Mouse (Mus musculus): ENCODE measurements around the gene Ap2a2. TPM values are rescaled to one million over a fixed set of nuclear protein-coding genes. Genes with fewer than 3 reads are reported as not detected.
"Not testable (repeated sequence)": the region's sequence is repeated elsewhere in the genome, so short reads cannot be mapped to it uniquely, and the experiment has no call there.

The Ap2a2 gene
- polyA plus RNA-seq, 1 experiment from 2014 or later = 100 TPM

DNA sequence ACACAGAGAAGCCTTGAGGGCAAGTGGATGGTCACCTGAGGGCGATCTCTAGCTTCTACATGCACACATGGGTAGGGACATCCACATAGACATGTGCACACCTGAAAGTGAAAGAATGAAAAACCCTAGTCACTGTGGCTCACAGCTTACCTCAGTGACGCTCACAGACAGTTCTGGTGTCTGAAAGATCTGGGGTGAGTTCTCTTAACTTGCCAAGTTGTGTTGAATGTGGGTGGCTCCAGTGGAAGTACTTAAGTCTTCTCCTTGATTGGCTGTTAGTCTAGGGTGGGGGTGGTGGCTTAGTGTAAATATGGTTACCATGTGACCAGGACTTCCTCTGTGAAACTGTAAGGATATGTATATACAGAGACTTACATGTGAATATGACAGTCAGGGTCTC lies 17.0 kb downstream of the Ap2a2 start:
- ATAC-seq (ENCODE audit: insufficient read depth, low FRiP score, low TSS enrichment) = no peak
- no peak overlapping the region for H3K4me2 ChIP-seq (ENCODE audit: low read depth)
- WGBS = 85% methylated on average over 2 of the region's 2 CpGs
- DNase-seq (ENCODE audit: low spot score) = no peak
- no peak overlapping the region for H3K4me3 ChIP-seq (ENCODE audit: low read depth, low read length)
- no peaks in the 10 kb centered on the region for H3K9me3 ChIP-seq (ENCODE audit: control insufficient read depth, low read length)
- H3K27me3 ChIP-seq (ENCODE audit: control insufficient read depth, insufficient read depth, low read length) = no peaks in the 10 kb centered on the region
- H3K27ac ChIP-seq (ENCODE audit: low read depth, low read length) = no peak overlapping the region
- H3K4me1 ChIP-seq (ENCODE audit: control insufficient read depth, insufficient read depth, low read length) = no peaks in the 10 kb centered on the region
- H3K36me3 ChIP-seq (ENCODE audit: control insufficient read depth, insufficient read depth, low read length) = no peaks in the 10 kb centered on the region; the same call in 1 of the 2 replicates
- no peak overlapping the region for H3K9ac ChIP-seq (ENCODE audit: low read length)

GRCm38 (mm10) chr7:141581323-141581722 lies 19.4 kb downstream of the Ap2a2 start:
- Histone ChIP-seq H3K27ac (ENCODE audit: low read depth, low read length) (no peak overlapping the region), H3K4me1 (ENCODE audit: control insufficient read depth, insufficient read depth, low read length) (no peaks in the 10 kb centered on the region)
- 77% methylated on average over 7 of the region's 7 CpGs for WGBS

GRCm38 (mm10) chr7:141584048-141584841 lies 22.3 kb downstream of the Ap2a2 start:
- no peak overlapping the region for H3K4me2 ChIP-seq (ENCODE audit: low read depth)
- H3K27ac ChIP-seq (ENCODE audit: low read depth, low read length) = no peak overlapping the region
- DNase-seq (ENCODE audit: low spot score) (no peak), ATAC-seq (ENCODE audit: insufficient read depth, low FRiP score, low TSS enrichment) (no peak)
- no peaks in the 10 kb centered on the region for H3K27me3 ChIP-seq (ENCODE audit: control insufficient read depth, insufficient read depth, low read length)
- 83% methylated on average over 4 of the region's 5 CpGs for WGBS
- no peaks in the 10 kb centered on the region for H3K9me3 ChIP-seq (ENCODE audit: control insufficient read depth, low read length)
- H3K4me1 ChIP-seq (ENCODE audit: control insufficient read depth, insufficient read depth, low read length) = no peaks in the 10 kb centered on the region
- no peak overlapping the region for H3K4me3 ChIP-seq (ENCODE audit: low read depth, low read length)
- no peak overlapping the region for H3K9ac ChIP-seq (ENCODE audit: low read length)
- no peaks in the 10 kb centered on the region for H3K36me3 ChIP-seq (ENCODE audit: control insufficient read depth, insufficient read depth, low read length)

More at GRCm38 (mm10) chr7:141581323-141581722, 19.4 kb downstream of the Ap2a2 start:
- DNase-seq (ENCODE audit: low spot score) (no peak), ATAC-seq (ENCODE audit: insufficient read depth, low FRiP score, low TSS enrichment) (no peak)
- Histone ChIP-seq H3K4me3 (ENCODE audit: low read depth, low read length) (no peak overlapping the region), H3K36me3 (ENCODE audit: control insufficient read depth, insufficient read depth, low read length) (no peaks in the 10 kb centered on the region; the same call in 1 of the 2 replicates), H3K4me2 (ENCODE audit: low read depth) (no peak overlapping the region), H3K9ac (ENCODE audit: low read length) (no peak overlapping the region), H3K9me3 (ENCODE audit: control insufficient read depth, low read length) (no peaks in the 10 kb centered on the region), H3K27me3 (ENCODE audit: control insufficient read depth, insufficient read depth, low read length) (no peaks in the 10 kb centered on the region)

GRCm38 (mm10) chr7:141585288-141585687 lies 23.3 kb downstream of the Ap2a2 start:
- WGBS = 89% methylated on average over 4 of the region's 4 CpGs
- no peaks in the 10 kb centered on the region for H3K9me3 ChIP-seq (ENCODE audit: control insufficient read depth, low read length)
- H3K4me2 ChIP-seq (ENCODE audit: low read depth) = no peak overlapping the region
- DNase-seq (ENCODE audit: low spot score) (no peak), ATAC-seq (ENCODE audit: insufficient read depth, low FRiP score, low TSS enrichment) (no peak)
- H3K27me3 ChIP-seq (ENCODE audit: control insufficient read depth, insufficient read depth, low read length) = no peaks in the 10 kb centered on the region
- no peak overlapping the region for H3K4me3 ChIP-seq (ENCODE audit: low read depth, low read length)
- H3K36me3 ChIP-seq (ENCODE audit: control insufficient read depth, insufficient read depth, low read length) = peaks cover 3% of the 10 kb centered on the region; the same call in 1 of the 2 replicates
- H3K4me1 ChIP-seq (ENCODE audit: control insufficient read depth, insufficient read depth, low read length) = no peaks in the 10 kb centered on the region
- no peak overlapping the region for H3K9ac ChIP-seq (ENCODE audit: low read length)
- H3K27ac ChIP-seq (ENCODE audit: low read depth, low read length) = no peak overlapping the region

GRCm38 (mm10) chr7:141585881-141586280 lies 23.9 kb downstream of the Ap2a2 start:
- Histone ChIP-seq H3K4me3 (ENCODE audit: low read depth, low read length) (no peak overlapping the region), H3K4me2 (ENCODE audit: low read depth) (no peak overlapping the region), H3K9me3 (ENCODE audit: control insufficient read depth, low read length) (no peaks in the 10 kb centered on the region), H3K4me1 (ENCODE audit: control insufficient read depth, insufficient read depth, low read length) (no peaks in the 10 kb centered on the region), H3K9ac (ENCODE audit: low read length) (no peak overlapping the region), H3K27ac (ENCODE audit: low read depth, low read length) (no peak overlapping the region), H3K27me3 (ENCODE audit: control insufficient read depth, insufficient read depth, low read length) (no peaks in the 10 kb centered on the region), H3K36me3 (ENCODE audit: control insufficient read depth, insufficient read depth, low read length) (peaks cover 5% of the 10 kb centered on the region)
- DNase-seq (ENCODE audit: low spot score) (no peak), ATAC-seq (ENCODE audit: insufficient read depth, low FRiP score, low TSS enrichment) (no peak)
- WGBS = 86% methylated on average over 1 of the region's 1 CpGs

DNA sequence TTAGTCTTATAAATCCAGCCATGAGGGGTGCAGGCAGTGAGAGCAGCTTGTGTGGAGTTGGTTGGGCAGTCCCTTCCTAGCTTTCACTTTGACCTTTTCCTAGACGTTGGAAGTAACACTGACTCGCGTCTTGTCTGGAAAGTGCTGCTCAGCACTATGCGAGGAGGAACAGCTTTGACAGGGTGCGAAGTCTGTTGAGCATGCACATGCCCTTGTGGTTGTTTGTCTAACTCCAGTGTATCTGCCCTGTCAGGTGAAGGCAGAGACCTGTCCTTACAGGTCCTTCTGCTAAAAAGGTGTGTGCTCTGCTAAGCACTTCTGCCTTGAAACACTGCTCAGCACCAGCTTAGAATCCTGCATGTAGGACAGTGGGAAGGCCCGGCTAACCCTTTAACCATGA lies 26.9 kb downstream of the Ap2a2 start:
- DNase-seq (ENCODE audit: low spot score) (no peak), ATAC-seq (ENCODE audit: insufficient read depth, low FRiP score, low TSS enrichment) (no peak)
- no peak overlapping the region for H3K27ac ChIP-seq (ENCODE audit: low read depth, low read length)
- H3K36me3 ChIP-seq (ENCODE audit: control insufficient read depth, insufficient read depth, low read length) = peaks cover 6% of the 10 kb centered on the region
- H3K4me2 ChIP-seq (ENCODE audit: low read depth) = no peak overlapping the region
- no peaks in the 10 kb centered on the region for H3K4me1 ChIP-seq (ENCODE audit: control insufficient read depth, insufficient read depth, low read length)
- no peaks in the 10 kb centered on the region for H3K9me3 ChIP-seq (ENCODE audit: control insufficient read depth, low read length)
- H3K27me3 ChIP-seq (ENCODE audit: control insufficient read depth, insufficient read depth, low read length) = no peaks in the 10 kb centered on the region
- H3K9ac ChIP-seq (ENCODE audit: low read length) = no peak overlapping the region
- WGBS = 93% methylated on average over 6 of the region's 6 CpGs
- no peak overlapping the region for H3K4me3 ChIP-seq (ENCODE audit: low read depth, low read length)

DNA sequence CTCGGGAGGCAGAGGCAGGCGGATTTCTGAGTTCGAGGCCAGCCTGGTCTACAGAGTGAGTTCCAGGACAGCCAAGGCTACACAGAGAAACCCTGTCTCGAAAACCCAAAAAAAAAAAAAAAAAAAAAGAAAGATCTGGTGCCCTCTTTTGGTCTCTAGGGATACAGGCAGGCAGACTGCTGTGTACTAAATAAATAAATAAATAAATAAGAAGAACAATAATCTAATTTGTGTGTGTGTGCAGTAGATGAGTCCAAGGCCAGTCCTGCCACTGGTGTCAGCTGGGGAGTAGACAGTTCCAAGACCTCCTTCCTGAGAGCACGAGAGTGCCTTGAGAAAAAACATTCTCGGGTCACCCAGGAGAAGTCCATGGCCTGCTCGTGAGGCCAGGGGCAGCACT lies 28.3 kb downstream of the Ap2a2 start:
- H3K4me1 ChIP-seq (ENCODE audit: control insufficient read depth, insufficient read depth, low read length); DNase-seq (ENCODE audit: low spot score); H3K36me3 ChIP-seq (ENCODE audit: control insufficient read depth, insufficient read depth, low read length); H3K9me3 ChIP-seq (ENCODE audit: control insufficient read depth, low read length); ATAC-seq (ENCODE audit: insufficient read depth, low FRiP score, low TSS enrichment); H3K4me3 ChIP-seq (ENCODE audit: low read depth, low read length); H3K27me3 ChIP-seq (ENCODE audit: control insufficient read depth, insufficient read depth, low read length); H3K4me2 ChIP-seq (ENCODE audit: low read depth); H3K27ac ChIP-seq (ENCODE audit: low read depth, low read length); H3K9ac ChIP-seq (ENCODE audit: low read length): not testable (repeated sequence)
- 93% methylated on average over 6 of the region's 7 CpGs for WGBS

DNA sequence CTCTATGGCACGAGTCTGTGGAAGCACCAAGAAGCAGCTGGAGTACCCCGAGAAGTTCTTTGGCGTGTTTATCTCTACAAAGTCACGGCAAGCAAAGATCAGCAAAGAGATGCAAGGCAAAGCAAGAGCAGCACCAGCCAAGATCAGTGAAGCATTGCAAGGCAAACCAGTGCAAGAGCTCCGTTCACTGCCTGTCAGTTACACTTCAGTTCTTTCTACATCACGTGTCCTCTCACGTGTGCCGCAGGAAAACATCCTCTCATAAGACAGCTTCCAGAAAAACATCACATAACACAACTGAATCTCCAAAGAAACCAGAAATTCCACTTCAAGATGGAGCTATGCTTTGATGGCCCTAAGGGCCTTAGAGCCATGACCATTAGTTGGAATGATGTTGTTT lies 29.0 kb downstream of the Ap2a2 start:
- Histone ChIP-seq H3K36me3 (ENCODE audit: control insufficient read depth, insufficient read depth, low read length) (peaks cover 6% of the 10 kb centered on the region), H3K9ac (ENCODE audit: low read length) (no peak overlapping the region), H3K27ac (ENCODE audit: low read depth, low read length) (no peak overlapping the region), H3K4me1 (ENCODE audit: control insufficient read depth, insufficient read depth, low read length) (no peaks in the 10 kb centered on the region), H3K9me3 (ENCODE audit: control insufficient read depth, low read length) (no peaks in the 10 kb centered on the region), H3K4me3 (ENCODE audit: low read depth, low read length) (no peak overlapping the region), H3K27me3 (ENCODE audit: control insufficient read depth, insufficient read depth, low read length) (no peaks in the 10 kb centered on the region), H3K4me2 (ENCODE audit: low read depth) (no peak overlapping the region)
- DNase-seq (ENCODE audit: low spot score) (no peak), ATAC-seq (ENCODE audit: insufficient read depth, low FRiP score, low TSS enrichment) (no peak)
- WGBS = 98% methylated on average over 8 of the region's 8 CpGs

GRCm38 (mm10) chr7:141592096-141592495 lies 30.1 kb downstream of the Ap2a2 start:
- no peak overlapping the region for H3K9ac ChIP-seq (ENCODE audit: low read length)
- no peak overlapping the region for H3K27ac ChIP-seq (ENCODE audit: low read depth, low read length)
- no peak overlapping the region for H3K4me3 ChIP-seq (ENCODE audit: low read depth, low read length)
- H3K9me3 ChIP-seq (ENCODE audit: control insufficient read depth, low read length) = no peaks in the 10 kb centered on the region
- H3K36me3 ChIP-seq (ENCODE audit: control insufficient read depth, insufficient read depth, low read length) = peaks cover 6% of the 10 kb centered on the region
- no peaks in the 10 kb centered on the region for H3K27me3 ChIP-seq (ENCODE audit: control insufficient read depth, insufficient read depth, low read length)
- H3K4me1 ChIP-seq (ENCODE audit: control insufficient read depth, insufficient read depth, low read length) = no peaks in the 10 kb centered on the region
- ATAC-seq (ENCODE audit: insufficient read depth, low FRiP score, low TSS enrichment) = no peak
- no peak overlapping the region for H3K4me2 ChIP-seq (ENCODE audit: low read depth)
- 94% methylated on average over 1 of the region's 1 CpGs for WGBS
- DNase-seq (ENCODE audit: low spot score) = no peak
